Mouse (Mus musculus): ENCODE measurements around the gene 0610030E20Rik. TPM values are rescaled to one million over a fixed set of nuclear protein-coding genes. Genes with fewer than 3 reads are reported as not detected.

The 0610030E20Rik gene
- total and polyA plus RNA-seq, 3 experiments = 8.2 to 9.1 (median 8.7) TPM

DNA sequence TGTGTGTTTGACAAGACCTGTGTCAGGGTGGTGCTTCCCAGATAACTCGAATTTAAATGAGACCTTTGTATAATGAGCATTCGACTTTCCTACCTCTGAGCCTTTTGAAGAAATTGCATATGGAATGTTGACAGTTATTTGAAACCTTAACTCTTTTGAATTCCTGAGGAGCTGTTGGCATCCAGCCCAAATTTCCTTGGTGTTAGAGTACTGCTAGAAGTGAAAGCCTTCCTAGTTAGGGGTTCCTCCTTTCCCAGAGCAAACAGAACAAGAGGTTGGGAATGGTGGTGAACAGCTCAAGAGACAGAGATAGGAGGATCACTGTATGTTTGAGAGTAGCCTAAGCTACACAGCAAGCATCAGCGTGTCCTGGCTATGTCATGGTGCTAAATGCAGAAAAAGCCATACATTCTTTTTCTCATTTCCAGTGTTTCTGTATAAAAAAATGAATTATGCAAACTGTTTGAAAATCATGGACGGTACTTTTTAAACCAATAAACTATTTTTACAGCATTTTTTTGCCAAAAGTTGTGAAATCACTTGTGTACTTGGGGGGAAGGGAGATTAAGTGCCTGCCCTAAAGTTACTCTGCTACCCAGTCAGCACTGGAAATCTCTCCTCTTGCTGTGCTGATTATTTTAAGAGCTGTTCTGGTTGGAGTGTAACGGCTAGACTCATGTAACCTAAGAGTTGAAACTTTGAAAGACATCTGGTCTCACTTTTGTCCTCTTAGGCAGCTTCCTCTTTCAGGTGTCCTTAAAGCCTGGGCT is 5.7 kb downstream of the 0610030E20Rik start:
- Histone ChIP-seq H3K27me3 (ENCODE audit: control insufficient read depth, insufficient read depth, low read length) (no peaks in the 10 kb centered on the region), H3K79me2 (replicated peaks; ENCODE audit: control insufficient read depth, insufficient read depth, low read length) (peaks cover 2% of the 10 kb centered on the region; the same call in 1 of the 2 replicates), H3K9ac (ENCODE audit: low read depth, low read length) (no peak overlapping the region), H3K4me3 (no peak overlapping the region), H3K27ac (peak overlapping the region; percentile 28; the same call in 1 of the 2 replicates), H3K4me1 (ENCODE audit: control insufficient read depth, insufficient read depth, low read length) (peaks cover 14% of the 10 kb centered on the region), H3K36me3 (ENCODE audit: control insufficient read depth, insufficient read depth, low read length) (peaks cover 21% of the 10 kb centered on the region)
- 55% methylated on average over 5 of the region's 5 CpGs for WGBS
- TF ChIP-seq CTCF (IDR thresholded peaks at IDR 0.05) = no peak
- TF ChIP-seq POLR2A (IDR thresholded peaks at IDR 0.05; ENCODE audit: insufficient read depth, low read depth, low read length) = no peak
- TF ChIP-seq EP300 (IDR thresholded peaks at IDR 0.05; ENCODE audit: insufficient read depth, low read depth, low read length) = no peak
- intact Hi-C loops (cut with DNase I) = no loop called here
- DNase-seq = no peak

DNA sequence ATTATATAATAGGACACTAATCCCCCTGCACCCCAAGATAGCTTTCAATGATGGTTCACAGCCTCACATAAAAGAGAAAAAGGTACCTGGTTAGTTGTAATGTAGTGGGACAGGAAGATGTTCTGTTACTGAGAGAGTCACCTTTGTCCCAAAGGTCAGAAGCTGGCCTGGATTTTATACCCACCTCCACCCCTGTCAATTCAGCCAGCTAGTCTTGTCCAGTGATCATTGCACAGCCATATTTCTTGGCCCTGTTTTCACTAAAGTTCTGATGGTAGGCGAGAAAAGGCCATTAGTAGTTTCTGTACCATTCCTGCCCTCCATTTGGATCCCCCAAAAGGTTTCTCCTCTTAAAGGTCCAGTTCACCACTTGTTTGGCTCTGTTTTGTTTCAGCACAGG is 6.9 kb downstream of the 0610030E20Rik start:
- Histone ChIP-seq H3K4me1 (ENCODE audit: control insufficient read depth, insufficient read depth, low read length) (peaks cover 6% of the 10 kb centered on the region), H3K36me3 (ENCODE audit: control insufficient read depth, insufficient read depth, low read length) (peaks cover 15% of the 10 kb centered on the region), H3K79me2 (replicated peaks; ENCODE audit: control insufficient read depth, insufficient read depth, low read length) (peaks cover 2% of the 10 kb centered on the region; the same call in 1 of the 2 replicates), H3K4me3 (no peak overlapping the region), H3K9ac (ENCODE audit: low read depth, low read length) (no peak overlapping the region), H3K27ac (no peak overlapping the region), H3K27me3 (ENCODE audit: control insufficient read depth, insufficient read depth, low read length) (no peaks in the 10 kb centered on the region)
- DNase-seq = no peak
- no peak for TF ChIP-seq CTCF (IDR thresholded peaks at IDR 0.05)
- no peak for TF ChIP-seq EP300 (IDR thresholded peaks at IDR 0.05; ENCODE audit: insufficient read depth, low read depth, low read length)
- TF ChIP-seq POLR2A (IDR thresholded peaks at IDR 0.05; ENCODE audit: insufficient read depth, low read depth, low read length) = no peak
- intact Hi-C loops (cut with DNase I) = no loop called here
- 81% methylated on average over 1 of the region's 1 CpGs for WGBS

DNA sequence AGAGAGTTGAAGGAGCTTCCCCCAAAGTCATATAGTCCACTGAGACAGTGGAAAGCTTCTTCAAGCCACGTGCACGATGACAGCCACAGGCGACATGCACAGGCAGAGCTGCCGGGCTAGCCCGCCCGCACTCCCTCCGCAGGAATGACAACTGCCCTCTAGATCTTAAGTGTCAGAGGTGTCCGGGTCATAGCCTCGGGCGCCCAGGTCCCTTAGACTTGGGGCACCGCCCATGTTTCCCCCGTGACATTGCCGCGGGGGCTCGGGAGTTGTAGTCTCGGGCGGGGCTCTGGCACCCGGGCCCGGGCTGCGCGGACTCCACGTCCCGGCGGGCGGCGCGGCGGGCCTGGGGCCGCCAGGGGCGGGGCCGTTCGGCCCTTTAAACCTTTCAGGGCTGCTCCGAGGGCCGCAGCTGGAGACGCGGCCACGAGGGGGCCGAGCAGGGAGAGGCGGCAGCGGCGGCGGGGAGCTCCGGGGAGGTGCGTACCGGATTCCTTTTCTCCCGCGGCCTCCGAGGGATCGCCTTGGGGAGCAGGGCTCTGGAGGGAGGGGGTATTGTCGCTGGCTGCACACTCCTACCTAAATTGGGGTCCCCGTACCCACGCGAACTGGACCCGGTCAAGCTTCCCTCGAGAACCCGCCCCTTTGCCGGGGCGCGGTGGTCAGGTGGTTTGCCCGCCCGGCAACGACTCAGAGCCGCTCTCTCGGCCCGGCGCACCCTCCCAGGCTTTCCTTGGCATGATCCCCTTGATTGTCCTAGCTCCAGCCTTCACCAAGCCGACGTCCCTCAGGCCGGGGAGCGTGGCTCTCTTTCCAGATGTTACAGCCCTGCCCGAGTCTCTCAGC is 8.2 kb downstream of the 0610030E20Rik start, which contains the start of gene Tmem150a:
TSS of gene Tmem150a (plus strand) at position 382 of the 846 bp plus-strand sequence.
- peak within 1 kb of the TSS; percentile 81 for H3K27ac ChIP-seq
- peaks cover 2% of the 10 kb centered on the region for H3K79me2 ChIP-seq (replicated peaks; ENCODE audit: control insufficient read depth, insufficient read depth, low read length)
- H3K36me3 ChIP-seq (ENCODE audit: control insufficient read depth, insufficient read depth, low read length) = peaks cover 13% of the 10 kb centered on the region
- 1% methylated on average over 71 of the region's 71 CpGs for WGBS
- H3K4me3 ChIP-seq = peak within 1 kb of the TSS; percentile 85
- peaks cover 6% of the 10 kb centered on the region for H3K4me1 ChIP-seq (ENCODE audit: control insufficient read depth, insufficient read depth, low read length)
- H3K9ac ChIP-seq (ENCODE audit: low read depth, low read length) = peak within 1 kb of the TSS; percentile 89
- TF ChIP-seq POLR2A (IDR thresholded peaks at IDR 0.05; ENCODE audit: insufficient read depth, low read depth, low read length) = peak; percentile 54; the same call in 1 of the 2 replicates
- peak; percentile 71 for TF ChIP-seq CTCF (IDR thresholded peaks at IDR 0.05)
- 0 out of 2 replicates have a peak, but pooled peaks have one; percentile 64 for TF ChIP-seq EP300 (IDR thresholded peaks at IDR 0.05; ENCODE audit: insufficient read depth, low read depth, low read length)
- H3K27me3 ChIP-seq (ENCODE audit: control insufficient read depth, insufficient read depth, low read length) = no peaks in the 10 kb centered on the region
- DNase-seq = peak; percentile 88 to 91
- intact Hi-C loops (cut with DNase I) = no loop called here

DNA sequence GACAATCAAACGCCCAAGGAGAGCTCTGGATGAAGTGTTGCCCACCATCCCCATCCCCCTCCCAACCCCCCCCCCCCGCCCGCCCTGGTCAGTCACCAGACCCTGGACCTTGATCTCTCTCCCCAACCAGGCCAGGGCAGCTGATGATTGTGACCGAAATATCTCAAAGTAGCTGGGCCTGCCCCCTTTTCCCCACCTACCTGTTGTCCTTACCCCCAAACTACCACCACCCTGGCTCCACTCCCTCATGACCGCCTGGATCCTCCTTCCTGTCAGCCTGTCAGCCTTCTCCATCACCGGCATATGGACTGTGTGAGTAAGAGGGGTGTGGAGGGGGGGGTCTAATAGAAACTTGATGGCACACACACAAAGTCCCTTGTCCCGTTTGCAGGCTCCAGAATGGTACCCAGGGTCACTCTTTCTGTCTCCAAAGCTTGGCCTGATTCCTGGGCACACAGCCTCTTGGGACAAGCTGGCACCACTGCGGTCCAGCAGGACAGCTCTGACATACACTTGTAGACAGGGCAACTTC is 8.9 kb downstream of the 0610030E20Rik start:
- peaks cover 7% of the 10 kb centered on the region for H3K36me3 ChIP-seq (ENCODE audit: control insufficient read depth, insufficient read depth, low read length)
- peak overlapping the region; percentile 85 for H3K4me3 ChIP-seq
- TF ChIP-seq POLR2A (IDR thresholded peaks at IDR 0.05; ENCODE audit: insufficient read depth, low read depth, low read length) (no peak), CTCF (IDR thresholded peaks at IDR 0.05) (no peak), EP300 (IDR thresholded peaks at IDR 0.05; ENCODE audit: insufficient read depth, low read depth, low read length) (no peak)
- no peaks in the 10 kb centered on the region; the same call in 1 of the 2 replicates for H3K79me2 ChIP-seq (replicated peaks; ENCODE audit: control insufficient read depth, insufficient read depth, low read length)
- H3K9ac ChIP-seq (ENCODE audit: low read depth, low read length) = peak overlapping the region; percentile 89
- WGBS = 31% methylated on average over 7 of the region's 8 CpGs
- no peaks in the 10 kb centered on the region for H3K27me3 ChIP-seq (ENCODE audit: control insufficient read depth, insufficient read depth, low read length)
- H3K27ac ChIP-seq = peak overlapping the region; percentile 81
- H3K4me1 ChIP-seq (ENCODE audit: control insufficient read depth, insufficient read depth, low read length) = peaks cover 6% of the 10 kb centered on the region
- intact Hi-C loops (cut with DNase I) = no loop called here
- no peak for DNase-seq

DNA sequence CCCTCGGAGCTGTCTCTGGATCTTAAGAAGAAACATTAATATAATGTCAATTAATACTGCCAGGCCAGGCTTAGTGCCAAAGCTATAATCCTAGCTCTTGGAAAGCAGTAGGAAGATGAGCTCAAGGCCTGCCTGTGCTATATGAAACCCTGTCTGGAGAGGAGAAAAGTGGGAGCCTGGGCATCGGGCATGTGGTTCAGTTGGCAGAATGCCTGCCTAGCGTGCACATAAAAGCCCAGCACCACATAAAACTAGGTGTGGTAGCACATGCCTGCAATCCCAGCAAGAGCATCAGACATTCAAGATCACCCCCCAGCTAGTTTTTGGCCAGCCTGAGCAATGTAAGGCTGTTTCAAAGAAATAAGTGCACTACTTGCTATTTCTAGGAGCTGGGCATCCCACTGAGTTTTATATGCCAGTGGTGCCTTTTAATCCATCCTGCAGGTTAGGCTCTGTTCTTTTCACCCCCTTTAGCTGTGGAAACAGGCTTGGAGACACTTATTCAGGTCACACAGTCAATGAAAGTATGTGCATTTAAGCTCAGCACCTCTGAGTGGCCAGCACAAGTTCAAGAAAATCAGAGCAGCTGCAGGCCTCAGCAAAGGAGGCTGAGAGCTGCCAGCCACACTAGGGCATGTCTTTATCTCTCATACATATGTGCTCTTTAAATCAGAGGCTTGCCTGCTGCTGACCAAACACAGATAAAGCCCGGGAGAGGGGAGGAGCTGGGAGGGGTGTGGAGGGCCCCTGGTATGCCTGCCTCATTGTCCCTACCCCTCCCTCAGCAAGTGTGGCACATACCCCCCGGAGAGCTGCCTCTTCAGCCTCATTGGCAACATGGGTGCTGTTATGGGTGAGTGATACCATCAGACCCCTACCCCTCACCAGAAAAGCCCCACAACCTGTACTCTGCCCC is 10.3 kb downstream of the 0610030E20Rik start:
- TF ChIP-seq POLR2A (IDR thresholded peaks at IDR 0.05; ENCODE audit: insufficient read depth, low read depth, low read length) (no peak), EP300 (IDR thresholded peaks at IDR 0.05; ENCODE audit: insufficient read depth, low read depth, low read length) (no peak), CTCF (IDR thresholded peaks at IDR 0.05) (no peak)
- no peak overlapping the region for H3K4me3 ChIP-seq
- no peaks in the 10 kb centered on the region for H3K27me3 ChIP-seq (ENCODE audit: control insufficient read depth, insufficient read depth, low read length)
- peaks cover 6% of the 10 kb centered on the region for H3K4me1 ChIP-seq (ENCODE audit: control insufficient read depth, insufficient read depth, low read length)
- intact Hi-C loops (cut with DNase I) = no loop called here
- no peak overlapping the region for H3K9ac ChIP-seq (ENCODE audit: low read depth, low read length)
- no peak for DNase-seq
- H3K79me2 ChIP-seq (replicated peaks; ENCODE audit: control insufficient read depth, insufficient read depth, low read length) = no peaks in the 10 kb centered on the region; the same call in 1 of the 2 replicates
- H3K27ac ChIP-seq = no peak overlapping the region
- peaks cover 3% of the 10 kb centered on the region; the same call in 1 of the 2 replicates for H3K36me3 ChIP-seq (ENCODE audit: control insufficient read depth, insufficient read depth, low read length)
- 56% methylated on average over 5 of the region's 5 CpGs for WGBS

Measured in heart, adult 2 months (tissue).